Mouse (Mus musculus) lung, adult 2 months (tissue): Measurements from ENCODE around the gene Ica1.

Experiments used
- CTCF ChIP-seq: fragments of 200-500 bp; IDR thresholded peaks from 2 replicates; pipeline ENCODE4 v1.5.1; 2011; ENCODE audit warnings: mild to moderate bottlenecking, low read length, control low read depth; ENCODE audit not compliant: insufficient read depth
- POLR2A ChIP-seq: fragments of 200-500 bp; IDR thresholded peaks from 2 replicates; pipeline ENCODE4 v1.6.1; 2011; ENCODE audit warnings: low read depth, mild to moderate bottlenecking, control low read depth, low read length, borderline replicate concordance; ENCODE audit errors: extremely low read depth

- TF ChIP-seq POLR2A, result no peak
- no peak for TF ChIP-seq CTCF
These were observed 36.6 kb downstream of the Ica1 start for GRCm38 (mm10) chr6:8741659-8742058.
